In genomic region chr1:138842315-138842714, GRCm38 (mm10) we compare ENCODE assay signal across 9 mouse cellular contexts. TPM values are rescaled to one million over a fixed set of nuclear protein-coding genes. Genes with fewer than 3 reads are reported as not detected.
DNase-seq lines count a peak whose midpoint lies in the region; ATAC-seq and TF ChIP-seq lines count a peak whose summit lies in the region.
"Had no signal": no experiment of that assay in that cellular context is flagged by ENCODE, and none has a peak within 500 bp of the region (broad histone marks: within the 10 kb centered on the region; RNA-seq: fewer than 3 reads in every experiment).

No protein-coding gene starts in this region.

- WGBS in heart, embryonic 13.5 days, result under 1% methylated on average over 8 of the region's 8 CpGs
- 0% methylated on average over 8 of the region's 8 CpGs for WGBS in hindbrain, embryonic 10.5 days
- 0% methylated on average over 8 of the region's 8 CpGs for WGBS in midbrain, embryonic 11.5 days

- no peak for TF ChIP-seq CTCF in bone marrow macrophage, adult 2 months (IDR thresholded peaks at IDR 0.05; ENCODE audit: low read depth, low read length)

- H3K27me3 ChIP-seq in heart, embryonic 13.5 days (replicated peaks), result peaks cover 96% of the 10 kb centered on the region
- peaks cover 100% of the 10 kb centered on the region for H3K27me3 ChIP-seq in hindbrain, embryonic 10.5 days (ENCODE audit: insufficient read depth, poor library complexity, severe bottlenecking)
- peaks cover 75% of the 10 kb centered on the region for H3K27me3 ChIP-seq in midbrain, embryonic 11.5 days (ENCODE audit: control insufficient read depth, insufficient read depth, low read length)
- H3K27me3 ChIP-seq: CH12.LX had no signal

- no peak overlapping the region for H3K27ac ChIP-seq in heart, embryonic 13.5 days (replicated peaks)
- no peak overlapping the region for H3K27ac ChIP-seq in bone marrow macrophage, adult 2 months (ENCODE audit: insufficient read depth, low read depth, low read length)
- 0 out of 2 replicates have a peak overlapping the region, but pooled peaks have one; percentile 77 for H3K27ac ChIP-seq in hindbrain, embryonic 10.5 days
- H3K27ac ChIP-seq in midbrain, embryonic 11.5 days (ENCODE audit: low read depth, low read length), result peak overlapping the region; percentile 70

- peak overlapping the region; percentile 70 for H3K4me2 ChIP-seq in heart, embryonic 13.5 days
- H3K4me2 ChIP-seq in midbrain, embryonic 11.5 days, result peak overlapping the region; percentile 50

- peak overlapping the region; percentile 53 for H3K4me3 ChIP-seq in heart, embryonic 13.5 days
- peak overlapping the region; percentile 29; the same call in 1 of the 2 replicates for H3K4me3 ChIP-seq in bone marrow macrophage, adult 2 months (ENCODE audit: insufficient read depth, low read length)
- H3K4me3 ChIP-seq in hindbrain, embryonic 10.5 days, result peak overlapping the region; percentile 54
- peak overlapping the region; percentile 42 for H3K4me3 ChIP-seq in midbrain, embryonic 11.5 days (ENCODE audit: low read depth, low read length)

- peaks cover 34% of the 10 kb centered on the region for H3K4me1 ChIP-seq in heart, embryonic 13.5 days
- H3K4me1 ChIP-seq in bone marrow macrophage, adult 2 months (ENCODE audit: control insufficient read depth, insufficient read depth, low read length), result peaks cover 2% of the 10 kb centered on the region; the same call in 1 of the 2 replicates
- peaks cover 52% of the 10 kb centered on the region for H3K4me1 ChIP-seq in hindbrain, embryonic 10.5 days (replicated peaks)
- H3K4me1 ChIP-seq in midbrain, embryonic 11.5 days (ENCODE audit: control insufficient read depth, insufficient read depth, low read length), result peaks cover 13% of the 10 kb centered on the region

- intact Hi-C loops in left cerebral cortex, postnatal 25 days (cut with DNase I), result loop anchor here (5.0 kb wide), 1 partner anchor 1890 kb away; no protein-coding TSS in a partner anchor

- peak overlapping the region; percentile 69; the same call in 1 of the 2 replicates for H3K9ac ChIP-seq in heart, embryonic 13.5 days
- H3K9ac ChIP-seq in midbrain, embryonic 11.5 days (ENCODE audit: low read length), result peak overlapping the region; percentile 74

- DNase-seq in heart, adult 8-10 months (ENCODE audit: low spot score), result no peak
- DNase-seq in hindbrain, embryonic 10.5 days (ENCODE audit: low spot score), result peak; percentile 64
- peak; percentile 96 for DNase-seq in midbrain, embryonic 11.5 days (ENCODE audit: low spot score, missing footprints)
- no peak for DNase-seq in left cerebral cortex, postnatal 25 days (ENCODE audit: low spot score in 2 of 2)
- no peak for DNase-seq in yolk sac, embryonic 10.5 days (ENCODE audit: low spot score)
- no peak for DNase-seq in adipocyte (ENCODE audit: low spot score)

- no peak for TF ChIP-seq POLR2A in bone marrow macrophage, adult 2 months (IDR thresholded peaks at IDR 0.05; ENCODE audit: borderline replicate concordance, low read depth, low read length)

- ATAC-seq in heart, embryonic 13.5 days (ENCODE audit: extremely low read depth, insufficient number of reproducible peaks, low FRiP score, low TSS enrichment), result no peak
- peak; percentile 70 for ATAC-seq in midbrain, embryonic 11.5 days (ENCODE audit: low FRiP score)

- no peaks in the 10 kb centered on the region for H3K9me3 ChIP-seq in heart, embryonic 13.5 days
- no peaks in the 10 kb centered on the region for H3K9me3 ChIP-seq in hindbrain, embryonic 10.5 days
- no peaks in the 10 kb centered on the region for H3K9me3 ChIP-seq in midbrain, embryonic 11.5 days (ENCODE audit: control insufficient read depth, low read length)

- H3K36me3 ChIP-seq in heart, embryonic 13.5 days, result no peaks in the 10 kb centered on the region
- H3K36me3 ChIP-seq in hindbrain, embryonic 10.5 days, result no peaks in the 10 kb centered on the region
- no peaks in the 10 kb centered on the region for H3K36me3 ChIP-seq in midbrain, embryonic 11.5 days (ENCODE audit: control insufficient read depth, insufficient read depth, low read length)

RNA-seq across cellular contexts. Expression of gene Lhx9, which starts 6.1 kb away (rescaled TPM):
- 0.48 TPM in 2 replicates for polyA plus RNA-seq in heart, embryonic 13.5 days (2015; fragmentation: Nextera tagmentation; extraction: Ambion mirVana)
- total RNA-seq in heart, adult 8-10 months (2022), result under 1 TPM in 1 of 4 experiments, not detected in 3; 0.25 TPM
- polyA plus RNA-seq in bone marrow macrophage, adult 2 months (2012; ENCODE audit: insufficient read depth, insufficient read length, missing spikeins), result not detected in 2 replicates
- 11.0 and 18.1 TPM in 2 replicates for polyA plus RNA-seq in hindbrain, embryonic 10.5 days (2016; fragmentation: Nextera tagmentation; extraction: Ambion mirVana)
- 43.4 and 48.9 TPM in 2 replicates for polyA plus RNA-seq in midbrain, embryonic 11.5 days (2014; fragmentation: Nextera tagmentation; extraction: Ambion mirVana)
- total RNA-seq in left cerebral cortex, postnatal 25 days (2021), result under 1 TPM; 0.66 to 0.85 TPM

RNA-seq across cellular contexts. Expression of gene 2310009B15Rik, which starts 14.3 kb away (rescaled TPM):
- 25.9 and 27.6 TPM in 2 replicates for polyA plus RNA-seq in heart, embryonic 13.5 days (2015; fragmentation: Nextera tagmentation; extraction: Ambion mirVana)
- total RNA-seq in heart, adult 8-10 months (2022), result 10 to 100 TPM in 3 of 4 experiments, 1 to 10 TPM in 1; 9.6 to 12.8 (median 10.9) TPM
- polyA plus RNA-seq in bone marrow macrophage, adult 2 months (2012; ENCODE audit: insufficient read depth, insufficient read length, missing spikeins), result 16.0 and 17.4 TPM in 2 replicates
- polyA plus RNA-seq in hindbrain, embryonic 10.5 days (2016; fragmentation: Nextera tagmentation; extraction: Ambion mirVana), result 43.2 and 45.0 TPM in 2 replicates
- 57.0 and 63.0 TPM in 2 replicates for polyA plus RNA-seq in midbrain, embryonic 11.5 days (2014; fragmentation: Nextera tagmentation; extraction: Ambion mirVana)
- 10 to 100 TPM; 14.4 to 15.8 TPM for total RNA-seq in left cerebral cortex, postnatal 25 days (2021)

Comparison
In these comparisons a context has a peak if more than half of its experiments do, and no peak if none do; other contexts are left out.
1. H3K27ac ChIP-seq: peak in hindbrain, embryonic 10.5 days (single experiment) and midbrain, embryonic 11.5 days (single experiment); none in heart, embryonic 13.5 days (single experiment) and bone marrow macrophage, adult 2 months (single experiment).
2. DNase-seq: peak in hindbrain, embryonic 10.5 days (single experiment) and midbrain, embryonic 11.5 days (single experiment); none in heart, adult 8-10 months (single experiment), left cerebral cortex, postnatal 25 days (0 of 2), yolk sac, embryonic 10.5 days (single experiment) and adipocyte (single experiment).
3. Peak in every context shown above with its lines, with median percentiles within 50 percentile points of each other: H3K4me3 ChIP-seq.